Mouse (Mus musculus): ENCODE results near the gene Vmn1r30. TPM values are rescaled to one million over a fixed set of nuclear protein-coding genes. Genes with fewer than 3 reads are reported as not detected.

Vmn1r30 gene
- not detected in 2 replicates for polyA plus RNA-seq (2012; rRNA removed)

DNA sequence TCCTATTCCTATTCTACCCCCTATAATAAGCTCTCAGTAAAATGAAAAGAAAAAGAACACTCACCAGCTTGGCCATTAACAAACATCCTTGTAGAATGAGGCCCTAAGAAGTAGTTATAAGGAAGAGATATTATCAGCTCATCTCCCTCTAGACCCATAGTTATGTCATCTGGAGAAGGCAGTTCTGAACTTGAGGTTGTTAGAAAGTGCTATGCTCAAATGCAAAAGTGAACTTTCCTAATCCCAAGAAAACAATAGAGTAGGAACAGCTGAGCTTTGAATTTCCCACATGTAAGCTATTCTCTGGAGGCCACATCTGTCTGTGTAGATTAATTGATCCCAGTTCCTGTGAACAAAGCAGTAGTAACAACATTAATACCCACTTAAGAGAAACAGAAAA is at the start of gene Vmn1r30:
Gene Vmn1r30, minus strand, starts transcription at position 101 of the 400 bp plus-strand sequence.
- TF ChIP-seq POLR2A (IDR thresholded peaks at IDR 0.05; ENCODE audit: control insufficient read depth, extremely low read depth, insufficient read depth, low read length, poor library complexity) (no peak), CTCF (IDR thresholded peaks at IDR 0.05; ENCODE audit: borderline replicate concordance, control insufficient read depth, extremely low read depth, insufficient read depth, low read length, poor library complexity) (no peak)
- Histone ChIP-seq H3K27me3 (ENCODE audit: control insufficient read depth, insufficient read depth, low read length) (no peaks in the 10 kb centered on the region), H3K36me3 (ENCODE audit: control insufficient read depth, insufficient read depth, low read length) (no peaks in the 10 kb centered on the region), H3K4me1 (replicated peaks; ENCODE audit: control insufficient read depth, insufficient read depth, low read length) (no peaks in the 10 kb centered on the region), H3K4me3 (ENCODE audit: control insufficient read depth, insufficient read depth, low read length) (no peak within 1 kb of the TSS), H3K27ac (ENCODE audit: control insufficient read depth, insufficient read depth, low read length) (no peak within 1 kb of the TSS)
- DNase-seq, result no peak

GRCm38 (mm10) chr6:58475230-58475629 is 32.0 kb upstream of the Vmn1r30 start, which contains the start of gene Vmn1r31:
Gene Vmn1r31, minus strand, starts transcription at chr6:58475330.
- H3K4me3 ChIP-seq (ENCODE audit: control insufficient read depth, insufficient read depth, low read length), result no peak within 1 kb of the TSS
- H3K27ac ChIP-seq (ENCODE audit: control insufficient read depth, insufficient read depth, low read length), result no peak within 1 kb of the TSS
- WGBS, result 91% methylated on average over 1 of the region's 1 CpGs
- no peaks in the 10 kb centered on the region for H3K27me3 ChIP-seq (ENCODE audit: control insufficient read depth, insufficient read depth, low read length)
- no peaks in the 10 kb centered on the region for H3K4me1 ChIP-seq (replicated peaks; ENCODE audit: control insufficient read depth, insufficient read depth, low read length)
- no peaks in the 10 kb centered on the region for H3K36me3 ChIP-seq (ENCODE audit: control insufficient read depth, insufficient read depth, low read length)
- no peak for DNase-seq
- TF ChIP-seq CTCF (IDR thresholded peaks at IDR 0.05; ENCODE audit: borderline replicate concordance, control insufficient read depth, extremely low read depth, insufficient read depth, low read length, poor library complexity), result no peak
- TF ChIP-seq POLR2A (IDR thresholded peaks at IDR 0.05; ENCODE audit: control insufficient read depth, extremely low read depth, insufficient read depth, low read length, poor library complexity), result no peak

Other genes starting within 250 kb of the Vmn1r30 start
- not detected in 2 replicates for gene Vmn1r27, start 224.6 kb downstream of the Vmn1r30 start, polyA plus RNA-seq (2012; rRNA removed)
- not detected in 2 replicates for gene Vmn1r28, start 181.3 kb downstream of the Vmn1r30 start, polyA plus RNA-seq (2012; rRNA removed)
- not detected in 2 replicates for gene Vmn1r29, start 141.8 kb downstream of the Vmn1r30 start, polyA plus RNA-seq (2012; rRNA removed)
- not detected in 2 replicates for gene Vmn1r31, start 31.9 kb upstream of the Vmn1r30 start, polyA plus RNA-seq (2012; rRNA removed)
- gene Abcg2, start 141.1 kb upstream of the Vmn1r30 start, polyA plus RNA-seq (2012; rRNA removed), result 4.3 and 7.4 TPM in 2 replicates

All from thymus, adult 2 months (tissue).